Mouse (Mus musculus): ENCODE data around the gene Wdr82. TPM values are rescaled to one million over a fixed set of nuclear protein-coding genes. Genes with fewer than 3 reads are reported as not detected.

Gene Wdr82
- total RNA-seq, 2 experiments from 2014 or later = 155 to 158 TPM

DNA sequence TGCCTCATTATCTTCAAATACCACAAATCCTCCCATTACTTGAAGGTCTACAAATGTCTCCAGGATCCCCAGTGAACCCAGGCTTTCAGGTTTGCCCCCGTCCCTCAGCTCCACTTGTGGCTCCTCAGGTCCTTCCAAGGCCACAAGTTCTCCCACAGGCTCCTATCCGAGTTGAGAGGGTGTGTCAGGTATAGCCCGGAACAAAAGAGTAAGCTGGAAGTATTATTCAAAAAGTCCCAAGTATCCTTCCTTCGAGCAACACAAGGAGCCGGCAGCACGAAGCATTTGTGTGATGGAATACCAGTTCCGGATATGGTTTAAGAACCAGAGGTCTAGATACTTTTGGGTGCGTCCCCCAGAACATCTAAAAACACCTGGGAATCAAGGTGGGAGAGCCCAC is 21.3 kb downstream of the Wdr82 start:
- DNase-seq (ENCODE audit: extremely low spot score in 1 of 2, low spot score in 2 of 2) = no peak
- intact Hi-C loops (cut with DNase I) = no loop called here

DNA sequence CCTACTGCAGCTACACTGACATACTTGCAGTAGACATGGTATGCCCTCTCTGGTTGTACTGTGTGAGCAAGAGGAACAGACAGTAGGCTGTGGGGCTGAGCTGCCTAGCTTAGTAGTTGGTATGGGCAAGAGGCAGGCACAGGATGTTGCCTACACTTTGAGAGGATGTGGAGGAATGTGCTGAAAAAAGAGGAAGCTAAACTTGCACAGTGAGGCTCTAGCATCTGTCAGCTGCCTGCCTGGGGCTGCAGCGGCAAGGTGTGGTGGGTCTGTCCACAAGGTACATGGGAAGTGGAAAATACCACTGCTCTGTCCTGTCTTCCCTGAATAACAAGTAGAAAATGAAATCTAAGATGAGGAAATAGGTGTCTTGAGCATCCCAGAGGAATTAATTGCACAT is 22.3 kb downstream of the Wdr82 start:
- no peak for DNase-seq (ENCODE audit: extremely low spot score in 1 of 2, low spot score in 2 of 2)
- intact Hi-C loops (cut with DNase I) = no loop called here

DNA sequence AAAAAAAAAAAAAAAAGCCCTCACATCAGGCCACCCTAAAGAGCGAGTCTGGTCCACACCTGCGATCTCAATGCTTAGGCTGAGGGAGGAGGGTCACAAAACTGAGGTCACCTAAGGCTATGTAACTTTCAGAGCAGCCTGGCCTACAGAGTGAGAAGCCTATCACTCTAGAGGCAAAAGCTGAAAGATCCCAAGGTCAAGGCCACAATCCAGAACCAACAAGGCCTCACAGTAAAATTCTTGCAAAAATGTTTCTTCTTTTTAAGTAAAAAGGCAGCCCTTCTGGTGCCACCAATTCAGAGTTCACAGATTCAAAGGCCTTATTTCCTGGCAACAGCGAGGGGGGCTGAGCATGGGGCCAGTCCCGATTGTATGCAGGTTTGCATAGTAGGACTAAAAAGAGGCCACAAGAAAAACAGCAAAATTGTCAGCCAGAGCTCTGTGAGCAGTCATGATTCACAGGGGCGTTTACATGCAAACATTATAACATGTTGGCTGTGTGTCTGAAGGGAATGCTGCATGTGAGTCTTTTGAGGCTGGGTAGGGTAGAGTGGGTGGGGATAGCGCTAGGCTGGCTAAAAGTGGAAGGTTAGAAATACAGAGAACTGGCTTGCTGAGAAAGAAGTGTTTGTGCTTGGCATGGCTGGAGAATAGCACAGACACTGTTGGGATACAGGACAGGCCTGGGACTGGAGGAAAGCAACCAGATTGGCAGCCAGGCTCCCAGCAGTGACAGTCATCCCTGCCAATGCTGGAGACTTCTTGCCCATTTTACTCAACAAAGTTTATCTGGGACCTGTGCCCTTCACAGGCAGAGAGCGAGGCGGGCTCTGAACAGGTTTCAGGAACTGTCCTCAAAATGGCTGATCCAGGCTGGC is 23.4 kb downstream of the Wdr82 start:
- DNase-seq (ENCODE audit: extremely low spot score in 1 of 2, low spot score in 2 of 2) = no peak
- intact Hi-C loops (cut with DNase I) = no loop called here

DNA sequence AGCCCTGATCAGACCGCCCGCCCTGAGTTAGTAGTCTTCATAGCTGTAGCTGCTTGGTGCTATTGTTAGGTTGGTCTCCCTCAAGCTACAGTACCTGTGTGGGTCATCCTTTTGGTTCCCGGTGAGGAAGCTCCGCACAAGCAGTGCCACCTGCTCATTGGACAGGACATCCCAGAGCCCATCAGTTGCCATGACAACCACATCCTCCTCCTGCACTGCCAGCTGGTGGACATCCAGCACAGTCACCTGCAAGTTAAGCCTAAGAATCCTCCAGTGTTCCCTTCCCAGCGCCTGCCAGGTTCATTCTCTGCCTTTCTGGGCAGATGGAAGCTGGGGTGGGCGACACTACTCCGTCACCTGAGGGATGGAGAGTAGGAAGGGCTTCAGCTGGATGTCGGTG is 25.0 kb downstream of the Wdr82 start:
- DNase-seq (ENCODE audit: extremely low spot score in 1 of 2, low spot score in 2 of 2) = no peak
- intact Hi-C loops (cut with DNase I) = no loop called here

DNA sequence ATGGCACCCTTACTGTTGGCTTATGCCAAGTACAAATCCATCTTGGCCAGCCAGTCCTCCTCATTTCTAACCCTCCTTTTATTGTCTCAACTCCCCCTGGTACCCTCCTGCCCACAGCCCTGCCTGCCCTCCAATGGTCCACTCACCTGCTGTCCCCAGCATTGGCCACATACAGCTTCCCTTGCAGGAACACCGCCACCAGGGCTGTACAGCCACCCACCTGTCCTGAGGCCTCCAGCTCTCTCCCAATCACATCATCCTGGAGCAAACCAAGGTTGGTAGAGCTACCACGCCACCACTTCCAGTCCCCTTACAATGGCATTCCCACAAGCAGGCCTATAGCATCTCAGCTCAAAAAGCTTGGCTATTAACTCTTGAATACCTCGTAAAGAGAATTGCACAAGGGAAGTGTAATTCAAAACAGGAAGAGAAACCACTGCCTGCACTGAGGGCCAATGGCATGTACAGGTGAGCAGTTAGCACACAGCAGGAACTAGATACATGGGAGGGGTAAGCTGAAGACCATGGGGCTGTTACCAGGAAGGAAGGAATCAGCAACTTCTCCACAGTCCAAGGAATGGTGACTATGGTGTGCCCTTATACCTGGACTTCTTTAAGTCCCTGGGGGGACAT is 26.5 kb downstream of the Wdr82 start:
- no peak for DNase-seq (ENCODE audit: extremely low spot score in 1 of 2, low spot score in 2 of 2)

DNA sequence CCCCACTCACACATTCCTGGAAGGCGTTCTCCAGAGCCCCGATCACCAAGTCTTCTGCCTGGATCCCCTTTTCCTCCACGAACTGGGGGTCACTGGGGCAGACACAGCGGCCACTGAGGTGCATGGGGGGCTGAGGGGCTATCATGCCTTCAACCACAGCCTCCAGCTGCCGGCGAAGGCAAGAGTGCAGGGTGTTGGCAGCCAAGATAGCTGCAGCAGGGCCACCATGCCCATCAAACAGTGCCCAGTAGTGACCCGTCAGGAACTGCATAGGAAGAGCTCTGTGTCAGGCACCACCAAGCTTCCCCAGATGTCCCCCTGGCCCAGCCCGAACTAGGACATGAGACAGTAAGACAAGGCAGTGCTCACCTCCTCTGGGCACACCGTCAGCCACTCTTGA is 27.0 kb downstream of the Wdr82 start:
- intact Hi-C loops (cut with DNase I) = no loop called here
- DNase-seq (ENCODE audit: extremely low spot score in 1 of 2, low spot score in 2 of 2) = no peak

More for the DNA sequence above, 26.5 kb downstream of the Wdr82 start:
- intact Hi-C loops (cut with DNase I) = no loop called here

DNA sequence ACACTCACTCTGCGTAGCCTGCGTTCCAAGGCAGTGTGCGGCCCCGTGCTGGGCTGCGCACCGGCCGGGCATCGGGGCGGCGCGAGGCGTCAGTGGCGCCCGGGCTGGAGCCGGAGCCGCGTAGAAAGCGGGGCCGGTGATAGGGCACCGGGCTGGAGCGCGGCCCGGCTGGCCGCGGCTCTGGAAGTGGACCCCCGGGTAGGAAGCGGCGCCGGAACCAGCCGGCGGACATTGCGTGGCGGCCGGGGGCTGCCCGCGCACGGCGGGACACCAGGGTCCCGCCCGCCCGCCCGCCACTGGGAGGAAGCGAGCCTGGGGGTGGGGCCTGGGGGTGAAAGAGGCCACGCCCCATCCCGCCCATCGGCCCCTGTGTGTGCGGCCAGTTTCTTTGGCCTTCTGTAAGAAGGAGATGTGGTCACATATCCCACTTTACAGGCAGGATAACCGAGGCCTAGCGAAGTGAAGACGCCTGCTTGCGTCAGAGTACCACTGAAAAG is 28.3 kb downstream of the Wdr82 start:
- peak in 1 of 2 experiments; percentile 88 for DNase-seq (ENCODE audit: extremely low spot score in 1 of 2, low spot score in 2 of 2)

DNA sequence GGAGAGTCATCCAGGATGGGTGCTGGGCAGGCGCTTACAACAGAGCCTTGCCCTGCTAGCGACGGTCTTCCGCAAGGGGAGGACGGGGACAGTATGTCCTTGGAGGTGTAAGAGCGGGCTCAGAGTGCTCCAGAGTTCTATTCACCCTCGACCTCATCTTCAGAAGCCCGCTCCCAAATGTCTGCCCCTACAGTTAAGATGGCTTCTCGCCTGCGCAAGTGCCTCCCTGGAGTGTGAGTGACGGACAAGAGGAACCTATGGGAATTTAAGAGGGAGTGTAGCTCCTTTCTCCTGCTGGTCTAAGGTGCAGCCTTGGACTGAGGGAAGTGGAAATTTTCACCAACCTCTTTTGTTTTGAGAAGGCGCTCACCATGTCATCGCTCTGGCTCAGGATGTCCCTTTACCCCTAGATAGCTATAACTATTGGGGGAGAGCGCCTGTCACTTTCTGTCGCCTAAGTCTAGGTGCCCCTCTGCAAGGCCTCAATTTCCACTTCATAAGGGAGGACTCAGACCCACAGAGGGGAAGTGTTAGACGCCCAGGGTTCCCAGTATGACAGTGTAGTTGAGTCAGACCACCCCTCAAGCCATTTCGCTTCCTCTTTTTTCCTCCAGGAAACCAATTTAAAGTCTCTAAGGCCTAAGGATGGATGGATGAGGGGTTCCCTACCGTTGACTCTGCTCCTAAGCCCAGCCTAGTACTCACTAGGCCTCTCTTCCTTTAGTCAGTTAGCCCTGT is 29.0 kb downstream of the Wdr82 start, which contains the start of gene Ppm1m:
Ppm1m (minus strand) TSS at position 212 of the 738 bp plus-strand sequence.
- intact Hi-C loops (cut with DNase I) = no loop called here
- no peak for DNase-seq (ENCODE audit: extremely low spot score in 1 of 2, low spot score in 2 of 2)

More for the DNA sequence above, 28.3 kb downstream of the Wdr82 start:
- intact Hi-C loops (cut with DNase I) = no loop called here

DNA sequence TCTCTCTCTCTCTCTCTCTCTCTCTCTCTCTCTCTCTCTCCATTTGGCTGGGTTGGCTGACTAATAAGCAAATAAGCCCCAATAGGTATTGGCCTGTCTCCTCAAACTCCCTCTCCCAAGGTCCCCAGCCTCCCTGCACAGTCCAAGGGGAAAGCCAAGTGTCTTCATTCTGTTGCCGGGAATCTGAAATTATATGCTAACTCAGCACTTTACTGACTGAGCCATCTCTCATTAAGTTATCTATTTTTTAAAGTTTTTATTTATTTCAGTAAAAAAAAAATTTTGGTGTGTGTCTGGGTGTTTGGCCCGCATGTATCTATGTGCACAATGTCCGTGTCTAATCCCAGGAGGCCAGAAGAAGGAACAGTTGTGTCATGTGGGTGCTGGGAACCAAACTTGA is 31.2 kb downstream of the Wdr82 start:
- intact Hi-C loops (cut with DNase I) = no loop called here
- no peak for DNase-seq (ENCODE audit: extremely low spot score in 1 of 2, low spot score in 2 of 2)

DNA sequence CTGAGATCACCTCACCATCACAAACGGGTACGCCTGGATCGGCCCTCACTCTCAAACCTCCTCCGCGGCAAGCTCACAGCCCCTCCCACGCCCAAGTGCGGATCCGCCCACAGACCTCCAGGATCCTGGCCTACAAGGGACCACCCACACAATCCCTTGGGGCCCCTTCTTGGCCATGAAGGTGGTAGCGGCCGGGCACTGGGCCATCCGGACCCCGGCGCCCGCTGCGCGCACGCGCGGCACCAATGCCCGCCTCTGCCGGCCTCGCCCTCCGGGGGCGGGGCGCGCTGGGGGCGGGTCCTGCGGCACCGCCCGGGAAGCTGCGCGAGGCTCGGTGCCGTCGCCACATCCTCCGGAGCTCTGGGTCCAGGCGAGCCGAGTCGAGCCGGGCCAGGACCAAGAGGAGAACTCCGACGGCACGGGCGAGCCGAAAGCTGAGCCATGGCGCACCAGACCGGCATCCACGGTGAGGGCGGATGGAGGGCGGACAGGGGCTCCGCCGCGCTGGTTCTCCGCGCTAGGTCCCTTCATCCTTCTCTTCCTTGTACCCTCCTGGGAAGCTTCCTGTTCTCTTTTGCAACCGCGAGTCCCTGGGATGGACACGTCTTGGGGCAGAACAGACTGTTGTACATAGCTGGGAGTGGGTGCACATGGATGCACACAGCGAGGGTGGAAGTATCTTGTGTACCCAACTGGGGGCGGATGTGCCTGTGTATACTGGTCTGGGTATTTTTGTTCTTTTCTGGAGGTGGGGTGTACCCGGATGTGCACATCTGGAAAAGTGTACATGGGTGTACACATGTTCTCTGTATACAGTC is 32.3 kb downstream of the Wdr82 start, which contains the start of gene Twf2:
Twf2 (plus strand) TSS at position 290 of the 818 bp plus-strand sequence.
- intact Hi-C loops (cut with DNase I) = no loop called here
- DNase-seq (ENCODE audit: extremely low spot score in 1 of 2, low spot score in 2 of 2) = peak; percentile 78 to 94

DNA sequence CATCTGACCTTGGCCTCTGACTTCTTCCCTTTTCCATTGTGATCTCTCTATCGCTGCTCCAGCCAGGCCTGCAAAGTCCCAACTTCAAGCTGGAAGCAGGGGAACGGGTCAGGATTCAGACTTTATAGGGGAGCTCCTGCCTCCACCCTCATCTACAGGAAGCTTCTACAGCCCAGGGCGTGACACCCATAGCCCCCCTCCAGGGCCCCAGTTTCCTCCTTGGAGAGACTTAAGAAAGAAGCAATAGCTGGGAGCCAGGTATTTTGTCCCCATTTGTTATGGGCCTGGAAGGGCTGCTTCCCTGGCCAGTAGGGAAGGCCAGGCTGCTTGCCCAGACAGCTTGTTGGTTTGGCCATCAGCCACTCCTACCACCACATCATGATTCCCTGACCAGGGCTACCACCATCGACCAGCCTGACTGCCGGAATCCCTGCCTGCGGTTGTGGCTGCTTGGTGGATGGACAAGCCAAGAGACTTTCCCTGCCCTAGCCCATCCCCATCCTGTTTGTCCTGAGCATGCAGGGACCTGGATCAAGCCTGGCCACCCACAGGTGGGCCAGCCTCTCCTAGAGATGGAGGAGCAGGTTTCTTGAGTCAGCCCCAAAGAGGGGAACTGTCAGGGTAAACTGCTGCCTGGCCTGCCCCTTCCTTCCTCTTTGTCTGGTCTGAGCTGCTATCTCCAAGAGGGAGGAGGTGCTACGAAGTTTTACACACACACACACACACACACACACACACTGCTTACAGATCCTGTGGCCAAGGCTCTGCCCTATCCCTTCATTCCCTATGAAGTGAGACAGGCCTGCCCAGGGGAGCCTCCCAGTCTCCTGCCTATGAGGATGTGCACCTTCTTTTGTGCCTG is 33.5 kb downstream of the Wdr82 start:
- intact Hi-C loops (cut with DNase I) = no loop called here
- DNase-seq (ENCODE audit: extremely low spot score in 1 of 2, low spot score in 2 of 2) = peak in 1 of 2 experiments; percentile 50

DNA sequence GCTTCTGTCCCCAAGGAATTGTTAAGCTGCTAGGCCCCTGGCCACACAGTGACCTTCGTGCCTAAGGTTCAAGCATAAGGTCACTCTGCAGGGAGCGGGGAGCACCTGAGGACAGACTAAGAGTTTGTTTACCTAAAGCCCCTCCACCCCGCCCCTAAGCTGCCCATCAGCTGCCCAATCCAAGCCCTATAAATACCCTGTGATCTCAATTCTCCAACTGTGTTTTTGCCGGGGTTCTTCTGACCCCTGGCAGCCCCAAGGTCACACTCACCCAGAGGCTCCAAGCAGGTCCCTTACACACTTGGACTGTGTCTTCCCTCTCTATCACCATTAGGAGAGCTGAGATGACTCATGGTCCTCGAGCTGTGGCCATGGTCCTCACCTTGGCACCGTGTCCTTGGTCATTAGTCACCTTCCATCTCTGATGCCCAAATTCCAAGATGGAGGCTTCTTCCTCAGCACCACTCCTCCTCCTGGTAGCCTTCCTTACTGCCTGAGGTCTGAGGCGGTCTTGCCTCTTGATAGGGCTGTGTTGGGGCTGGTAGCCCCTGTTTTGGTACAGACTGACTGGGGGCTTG is 35.1 kb downstream of the Wdr82 start:
- intact Hi-C loops (cut with DNase I) = no loop called here
- no peak for DNase-seq (ENCODE audit: extremely low spot score in 1 of 2, low spot score in 2 of 2)

DNA sequence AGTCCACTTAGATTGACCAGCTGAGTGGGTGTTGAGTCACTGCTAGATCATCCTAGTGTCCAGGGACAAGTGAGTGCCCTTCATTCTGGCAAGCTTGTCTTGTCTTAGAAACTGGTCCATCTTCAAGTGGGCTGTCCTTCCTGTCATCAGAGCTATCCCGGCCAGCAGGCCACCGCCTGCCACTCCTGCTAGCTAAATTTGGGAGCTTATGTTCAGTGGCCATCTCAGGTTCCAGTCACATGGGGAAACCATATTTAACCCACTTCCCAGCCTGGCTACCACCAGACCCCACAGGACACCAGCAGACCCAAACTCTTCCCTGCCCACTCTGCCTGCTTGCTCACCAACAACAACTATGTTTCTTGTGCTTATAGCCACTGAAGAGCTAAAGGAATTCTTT is 35.8 kb downstream of the Wdr82 start:
- intact Hi-C loops (cut with DNase I) = no loop called here
- DNase-seq (ENCODE audit: extremely low spot score in 1 of 2, low spot score in 2 of 2) = no peak

DNA sequence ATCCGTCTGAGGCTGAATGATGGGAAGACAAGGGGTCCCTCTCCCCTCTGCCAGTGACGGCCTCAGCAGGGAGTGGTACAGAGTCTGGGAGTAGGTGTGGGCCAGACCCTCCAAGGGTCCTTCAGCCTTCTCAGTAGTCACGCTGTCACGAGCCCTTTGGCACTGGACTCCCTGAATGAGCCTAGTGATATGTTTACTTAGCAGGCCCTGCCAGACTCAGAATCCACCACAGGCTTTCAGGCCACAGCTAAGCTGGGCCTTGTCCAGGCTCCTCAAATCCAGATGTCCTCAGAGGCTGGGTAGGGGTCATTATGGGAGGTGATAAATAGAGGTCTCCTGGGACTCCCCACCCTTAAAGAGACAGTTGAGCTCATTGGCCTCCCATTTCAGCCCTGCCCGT is 37.5 kb downstream of the Wdr82 start:
- intact Hi-C loops (cut with DNase I) = no loop called here
- DNase-seq (ENCODE audit: extremely low spot score in 1 of 2, low spot score in 2 of 2) = no peak

DNA sequence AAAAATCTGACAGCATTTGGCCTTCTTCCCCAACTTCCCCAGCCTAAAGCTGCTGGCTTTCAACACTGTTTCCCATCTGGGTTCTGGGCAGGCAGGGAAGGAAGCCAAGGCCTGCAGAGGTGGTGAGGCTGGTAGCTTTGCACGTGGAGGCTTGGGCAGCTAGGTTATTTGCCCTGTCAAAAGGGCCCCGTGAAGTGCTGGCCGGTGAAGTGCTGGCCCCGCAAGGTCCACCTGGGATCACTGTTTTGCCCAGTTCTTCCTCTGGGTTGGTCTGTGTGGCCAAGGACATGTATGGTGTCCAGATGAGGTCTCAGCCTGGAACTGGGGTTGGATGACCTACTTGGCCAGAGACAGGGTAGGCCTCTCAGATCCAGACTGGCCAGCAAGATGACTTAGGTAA is 39.2 kb downstream of the Wdr82 start:
- intact Hi-C loops (cut with DNase I) = loop anchor here (5.0 to 10.0 kb wide), 2 partner anchors 38 to 215 kb away; partner anchors contain the start of genes Rpl29 and Wdr82
- no peak for DNase-seq (ENCODE audit: extremely low spot score in 1 of 2, low spot score in 2 of 2)

DNA sequence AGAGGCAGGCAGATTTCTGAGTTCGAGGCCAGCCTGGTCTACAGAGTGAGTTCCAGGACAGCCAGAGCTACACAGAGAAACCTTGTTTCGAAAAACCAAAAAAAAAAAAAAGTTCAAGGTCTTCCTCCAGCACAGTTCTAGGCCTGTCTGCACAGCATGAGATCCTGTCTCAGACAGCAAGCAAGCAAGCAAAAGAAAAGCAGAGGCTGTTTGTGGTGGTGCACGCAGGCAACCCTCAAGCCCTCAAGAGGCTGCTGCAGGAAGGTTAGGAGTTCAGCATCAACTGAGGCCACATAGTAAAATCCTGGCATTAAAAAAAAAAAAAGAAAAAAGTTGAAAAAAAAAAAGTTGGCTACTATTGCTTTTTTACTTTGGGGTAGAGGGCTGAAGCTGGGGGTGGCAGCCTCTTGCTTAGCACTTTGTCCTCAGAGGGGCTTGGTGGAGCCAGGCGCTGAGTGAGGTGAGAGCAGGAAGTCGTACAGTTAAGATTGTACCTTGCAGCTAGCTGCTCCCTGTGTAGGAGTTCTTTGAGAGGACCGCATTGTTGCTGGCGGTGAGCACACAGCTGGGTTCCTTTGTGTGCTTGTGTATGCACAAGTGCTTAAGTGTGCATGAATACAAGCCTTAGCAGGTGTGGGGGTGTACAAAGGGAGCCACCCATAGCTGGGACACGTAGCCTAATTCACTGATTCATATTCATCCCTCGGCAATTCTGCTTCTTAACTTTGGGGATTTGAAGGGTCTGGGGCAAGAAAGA is 40.3 kb downstream of the Wdr82 start:
- intact Hi-C loops (cut with DNase I) = loop anchor here (5.0 to 10.0 kb wide), 2 partner anchors 39 to 214 kb away; partner anchors contain the start of genes Rpl29 and Wdr82
- DNase-seq (ENCODE audit: extremely low spot score in 1 of 2, low spot score in 2 of 2) = no peak

Measured in left cerebral cortex, postnatal 10 days (tissue).